Mouse (Mus musculus) limb, embryonic 13.5 days (tissue): Measurements from ENCODE around the gene Rxylt1. TPM values are rescaled to one million over a fixed set of nuclear protein-coding genes. Genes with fewer than 3 reads are reported as not detected.

Experiments
- ATAC-seq: fragments of 200-750 bp; cut with Nextera tagmentation; 2 replicates; pipeline ENCODE4 v1.8.0; 2017; ENCODE audit warnings: low read depth, moderate number of reproducible peaks, moderate TSS enrichment; ENCODE audit not compliant: low FRiP score
- H3K27ac ChIP-seq: fragments of 300-500 bp; sonication (generic); 2 replicates; pipeline ENCODE4 v1.5.1; 2015; ENCODE audit warnings: inconsistent platforms, mild to moderate bottlenecking, moderate library complexity
- H3K27me3 ChIP-seq: fragments of 300-500 bp; sonication (generic); 2 replicates; pipeline ENCODE4 v1.6.1; 2015; ENCODE audit warnings: mild to moderate bottlenecking, inconsistent platforms
- H3K36me3 ChIP-seq: fragments of 300-500 bp; sonication (generic); 2 replicates; pipeline ENCODE4 v1.6.1; 2015; ENCODE audit warnings: inconsistent platforms, mild to moderate bottlenecking, moderate library complexity
- H3K4me1 ChIP-seq: fragments of 300-500 bp; sonication (generic); 2 replicates; pipeline ENCODE4 v1.6.1; 2015; ENCODE audit warnings: inconsistent platforms
- H3K4me2 ChIP-seq: fragments of 300-500 bp; sonication (generic); replicated peaks from 2 replicates; pipeline ENCODE4 v1.6.1; 2015; ENCODE audit warnings: inconsistent platforms, mild to moderate bottlenecking, moderate library complexity
- H3K4me3 ChIP-seq: fragments of 300-500 bp; sonication (generic); 2 replicates; pipeline ENCODE4 v1.5.1; 2015; ENCODE audit warnings: moderate library complexity, mild to moderate bottlenecking, inconsistent platforms
- H3K9ac ChIP-seq: fragments of 300-500 bp; sonication (generic); 2 replicates; pipeline ENCODE4 v1.6.1; 2015; ENCODE audit warnings: mild to moderate bottlenecking, inconsistent platforms
- H3K9me3 ChIP-seq: fragments of 300-500 bp; sonication (generic); 2 replicates; pipeline ENCODE4 v1.6.1; 2016; ENCODE audit warnings: inconsistent platforms
- WGBS: fragments of 180-500 bp; shearing (Covaris S2); methylation state at CpG from one replicate; pipeline ENCODE4 v1.1.7; 2015; 5-methylcytosine and 5-hydroxymethylcytosine counted together
- polyA plus RNA-seq: library from polyadenylated mRNA; unstranded; fragments of >200 nt; fragmentation: Nextera tagmentation; extraction: Ambion mirVana; gene quantifications from 2 replicates; pipeline ENCODE4 v1.2.1, GENCODE M21; 2015

Gene Rxylt1
- polyA plus RNA-seq, 1 experiment from 2014 or later, result 51.5 TPM

DNA sequence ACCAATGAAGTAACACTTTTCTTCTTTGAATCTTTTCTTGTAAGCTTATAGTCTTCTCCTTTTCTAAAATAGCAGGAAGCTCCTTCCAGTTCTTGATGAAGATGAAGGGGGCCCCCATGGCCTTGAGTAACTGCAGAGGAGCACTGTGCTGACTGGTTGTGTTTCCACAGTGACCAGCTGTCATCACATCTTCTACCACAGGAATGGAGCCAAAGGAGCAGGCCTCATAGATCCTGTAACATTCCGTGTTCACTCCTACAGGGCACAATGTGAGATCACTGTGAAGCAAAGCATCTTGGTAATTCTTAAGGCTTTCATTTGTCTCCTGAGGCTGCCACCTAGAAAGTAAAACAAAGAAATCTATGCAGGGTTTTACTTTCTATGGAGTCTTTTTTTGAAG is 15.8 kb downstream of the Rxylt1 start:
- no peaks in the 10 kb centered on the region for H3K4me1 ChIP-seq
- WGBS, result 94% methylated on average over 1 of the region's 1 CpGs
- H3K4me3 ChIP-seq, result no peak overlapping the region
- H3K9me3 ChIP-seq, result peaks cover 15% of the 10 kb centered on the region; the same call in 1 of the 2 replicates
- no peak overlapping the region for H3K27ac ChIP-seq
- H3K27me3 ChIP-seq, result no peaks in the 10 kb centered on the region
- no peak for ATAC-seq
- H3K4me2 ChIP-seq, result no peak overlapping the region
- no peak overlapping the region for H3K9ac ChIP-seq
- H3K36me3 ChIP-seq, result peaks cover 13% of the 10 kb centered on the region

- no peak overlapping the region for H3K4me3 ChIP-seq
- no peaks in the 10 kb centered on the region for H3K36me3 ChIP-seq
- H3K4me2 ChIP-seq, result no peak overlapping the region
- H3K9ac ChIP-seq, result no peak overlapping the region
- ATAC-seq, result no peak
- no peaks in the 10 kb centered on the region for H3K4me1 ChIP-seq
- no peak overlapping the region for H3K27ac ChIP-seq
- no peaks in the 10 kb centered on the region for H3K27me3 ChIP-seq
- no peaks in the 10 kb centered on the region for H3K9me3 ChIP-seq
Measured at GRCm38 (mm10) chr10:122069153-122069552, 28.0 kb downstream of the Rxylt1 start.

GRCm38 (mm10) chr10:122055826-122056225 is 41.3 kb downstream of the Rxylt1 start:
- Histone ChIP-seq H3K9me3 (no peaks in the 10 kb centered on the region), H3K27me3 (no peaks in the 10 kb centered on the region), H3K36me3 (no peaks in the 10 kb centered on the region), H3K9ac (no peak overlapping the region), H3K4me1 (no peaks in the 10 kb centered on the region), H3K27ac (no peak overlapping the region), H3K4me2 (no peak overlapping the region), H3K4me3 (no peak overlapping the region)
- no peak for ATAC-seq
- WGBS, result 89% methylated on average over 6 of the region's 6 CpGs

DNA sequence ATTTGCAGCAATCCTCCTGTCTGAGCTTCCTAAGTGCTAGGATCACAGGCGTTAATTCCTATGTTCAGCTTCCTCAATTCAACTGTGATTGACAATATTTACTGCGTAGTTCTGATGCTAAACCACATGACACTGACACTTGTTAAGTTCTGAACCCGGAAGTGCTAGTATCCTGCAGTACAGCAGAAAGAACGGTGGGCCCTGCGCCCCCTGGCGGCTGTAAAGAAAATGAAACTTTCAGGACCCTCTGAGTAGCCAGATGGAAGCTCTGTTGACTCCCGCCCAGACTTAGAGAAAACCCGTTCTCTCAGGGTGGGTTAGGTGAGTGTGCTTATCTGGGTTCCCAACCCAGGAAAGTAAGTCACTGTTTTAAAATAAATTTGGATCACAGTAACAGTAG is 42.6 kb downstream of the Rxylt1 start:
- no peak overlapping the region for H3K4me2 ChIP-seq
- H3K4me1 ChIP-seq, result no peaks in the 10 kb centered on the region
- 11% methylated on average over 8 of the region's 8 CpGs for WGBS
- H3K27ac ChIP-seq, result no peak overlapping the region
- no peaks in the 10 kb centered on the region for H3K36me3 ChIP-seq
- H3K4me3 ChIP-seq, result no peak overlapping the region
- peak; percentile 48; the same call in 1 of the 2 replicates for ATAC-seq
- no peaks in the 10 kb centered on the region for H3K27me3 ChIP-seq
- no peaks in the 10 kb centered on the region for H3K9me3 ChIP-seq
- no peak overlapping the region for H3K9ac ChIP-seq

- Histone ChIP-seq H3K36me3 (no peaks in the 10 kb centered on the region), H3K4me2 (no peak overlapping the region), H3K9ac (no peak overlapping the region), H3K4me1 (no peaks in the 10 kb centered on the region), H3K27ac (no peak overlapping the region), H3K9me3 (no peaks in the 10 kb centered on the region), H3K27me3 (no peaks in the 10 kb centered on the region), H3K4me3 (no peak overlapping the region)
- ATAC-seq, result no peak
- WGBS, result 35% methylated on average over 6 of the region's 6 CpGs
Measured at GRCm38 (mm10) chr10:122051831-122052230, 45.3 kb downstream of the Rxylt1 start.

GRCm38 (mm10) chr10:122047727-122048365 is 49.3 kb downstream of the Rxylt1 start:
- 23% methylated on average over 20 of the region's 44 CpGs for WGBS
- peak overlapping the region; percentile 67; the same call in 1 of the 2 replicates for H3K27ac ChIP-seq
- peak overlapping the region; percentile 87 for H3K9ac ChIP-seq

GRCm38 (mm10) chr10:122046904-122047726 is 50.1 kb downstream of the Rxylt1 start, which contains the start of gene Srgap1:
Gene Srgap1 (minus strand): TSS chr10:122047315.
- Histone ChIP-seq H3K27me3 (no peaks in the 10 kb centered on the region), H3K36me3 (0 out of 2 replicates have a peak, but pooled peaks cover 5% of the 10 kb centered on the region), H3K4me1 (peaks cover 15% of the 10 kb centered on the region), H3K9me3 (no peaks in the 10 kb centered on the region), H3K4me2 (peak within 1 kb of the TSS; percentile 85), H3K9ac (peak within 1 kb of the TSS; percentile 87), H3K4me3 (peak within 1 kb of the TSS; percentile 78), H3K27ac (peak within 1 kb of the TSS; percentile 67)
- WGBS, result under 1% methylated on average over 61 of the region's 79 CpGs
- ATAC-seq, result peak; percentile 79

More at GRCm38 (mm10) chr10:122047727-122048365, 49.3 kb downstream of the Rxylt1 start:
- Histone ChIP-seq H3K4me2 (peak overlapping the region; percentile 85), H3K4me3 (peak overlapping the region; percentile 78), H3K9me3 (no peaks in the 10 kb centered on the region), H3K4me1 (peaks cover 15% of the 10 kb centered on the region), H3K27me3 (no peaks in the 10 kb centered on the region), H3K36me3 (0 out of 2 replicates have a peak, but pooled peaks cover 1% of the 10 kb centered on the region)
- peak; percentile 75 for ATAC-seq

GRCm38 (mm10) chr10:122046511-122046903 is 50.7 kb downstream of the Rxylt1 start:
- under 1% methylated on average over 13 of the region's 13 CpGs for WGBS
- ATAC-seq, result no peak
- H3K27ac ChIP-seq, result peak overlapping the region; percentile 67; the same call in 1 of the 2 replicates

GRCm38 (mm10) chr10:122045946-122046345 is 51.2 kb downstream of the Rxylt1 start:
- 24% methylated on average over 9 of the region's 9 CpGs for WGBS
- H3K27ac ChIP-seq, result no peak overlapping the region
- ATAC-seq, result no peak

More at GRCm38 (mm10) chr10:122046511-122046903, 50.7 kb downstream of the Rxylt1 start:
- H3K36me3 ChIP-seq, result 0 out of 2 replicates have a peak, but pooled peaks cover 5% of the 10 kb centered on the region
- H3K9ac ChIP-seq, result peak overlapping the region; percentile 87
- H3K9me3 ChIP-seq, result no peaks in the 10 kb centered on the region
- peak overlapping the region; percentile 85 for H3K4me2 ChIP-seq
- peak overlapping the region; percentile 78 for H3K4me3 ChIP-seq
- H3K4me1 ChIP-seq, result peaks cover 15% of the 10 kb centered on the region
- H3K27me3 ChIP-seq, result no peaks in the 10 kb centered on the region

DNA sequence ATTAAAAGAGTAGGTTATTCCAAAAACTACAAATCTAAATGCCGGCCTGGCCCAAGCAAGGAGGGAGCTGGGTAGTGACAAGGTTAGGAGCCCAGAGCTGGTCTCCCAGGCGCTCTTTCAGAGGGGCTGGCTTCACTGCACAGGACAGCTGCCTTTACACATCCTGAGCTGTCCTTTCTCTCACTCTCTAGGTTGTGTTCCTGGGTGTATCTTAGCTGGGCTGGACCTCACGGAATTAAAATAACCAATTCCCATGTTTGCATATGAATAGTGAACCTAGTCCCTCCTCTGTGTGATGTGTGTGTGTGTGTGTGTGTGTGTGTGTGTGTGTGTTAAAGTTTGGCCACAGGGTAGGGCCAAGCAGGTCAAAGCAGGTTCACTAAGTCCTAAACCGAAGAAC is 52.2 kb downstream of the Rxylt1 start:
- H3K4me1 ChIP-seq, result peaks cover 15% of the 10 kb centered on the region

More at GRCm38 (mm10) chr10:122045946-122046345, 51.2 kb downstream of the Rxylt1 start:
- H3K9me3 ChIP-seq, result no peaks in the 10 kb centered on the region
- H3K4me1 ChIP-seq, result peaks cover 15% of the 10 kb centered on the region
- peak overlapping the region; percentile 87 for H3K9ac ChIP-seq
- H3K36me3 ChIP-seq, result 0 out of 2 replicates have a peak, but pooled peaks cover 5% of the 10 kb centered on the region
- H3K4me3 ChIP-seq, result peak overlapping the region; percentile 78
- H3K4me2 ChIP-seq, result peak overlapping the region; percentile 85
- no peaks in the 10 kb centered on the region for H3K27me3 ChIP-seq

GRCm38 (mm10) chr10:122040372-122040771 is 56.8 kb downstream of the Rxylt1 start:
- Histone ChIP-seq H3K4me1 (peaks cover 7% of the 10 kb centered on the region), H3K9ac (no peak overlapping the region), H3K4me2 (no peak overlapping the region), H3K9me3 (peaks cover 4% of the 10 kb centered on the region; the same call in 1 of the 2 replicates), H3K27ac (no peak overlapping the region), H3K4me3 (no peak overlapping the region), H3K27me3 (no peaks in the 10 kb centered on the region), H3K36me3 (peaks cover 14% of the 10 kb centered on the region; the same call in 1 of the 2 replicates)
- ATAC-seq, result no peak
- 47% methylated on average over 4 of the region's 4 CpGs for WGBS

More for the DNA sequence above, 52.2 kb downstream of the Rxylt1 start:
- Histone ChIP-seq H3K4me2 (peak overlapping the region; percentile 34), H3K9ac (no peak overlapping the region), H3K27ac (no peak overlapping the region), H3K36me3 (0 out of 2 replicates have a peak, but pooled peaks cover 5% of the 10 kb centered on the region), H3K4me3 (0 out of 2 replicates have a peak overlapping the region, but pooled peaks have one; percentile 1), H3K9me3 (peaks cover 4% of the 10 kb centered on the region; the same call in 1 of the 2 replicates), H3K27me3 (no peaks in the 10 kb centered on the region)
- WGBS, result 84% methylated on average over 4 of the region's 4 CpGs
- no peak for ATAC-seq

DNA sequence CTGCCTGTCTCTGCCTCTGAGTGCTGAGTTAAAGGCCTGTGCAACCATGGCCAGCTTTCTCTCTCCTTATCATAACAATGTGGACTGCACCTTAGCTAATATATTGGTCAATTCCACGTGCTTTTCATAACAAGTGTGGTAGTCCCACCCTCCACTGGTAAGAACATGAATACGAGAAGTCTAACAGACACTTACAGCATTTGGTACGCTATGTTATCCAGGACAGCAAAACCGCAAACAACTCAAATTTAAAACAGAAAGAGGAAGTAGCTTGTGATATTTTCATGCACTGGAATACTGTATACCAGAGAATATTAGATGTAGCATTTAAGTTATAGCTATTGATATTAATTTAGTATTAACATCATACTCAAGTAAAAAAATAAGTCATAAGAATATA is 57.6 kb downstream of the Rxylt1 start:
- Histone ChIP-seq H3K36me3 (peaks cover 14% of the 10 kb centered on the region; the same call in 1 of the 2 replicates), H3K27ac (no peak overlapping the region), H3K4me3 (no peak overlapping the region), H3K9ac (no peak overlapping the region), H3K4me2 (no peak overlapping the region), H3K4me1 (peaks cover 1% of the 10 kb centered on the region; the same call in 1 of the 2 replicates), H3K27me3 (no peaks in the 10 kb centered on the region), H3K9me3 (peaks cover 4% of the 10 kb centered on the region; the same call in 1 of the 2 replicates)
- no peak for ATAC-seq
- WGBS, result 88% methylated on average over 4 of the region's 4 CpGs
